Mouse (Mus musculus) heart, adult 2 months (tissue): ENCODE data around the gene Foxo1. TPM values are rescaled to one million over a fixed set of nuclear protein-coding genes. Genes with fewer than 3 reads are reported as not detected.

Experiments used
- DNase-seq, 2 experiments: peaks; one replicate each; pipeline ENCODE4 v3.0.0; 2021
- H3K27ac ChIP-seq: fragments of 200-600 bp; 2 replicates; pipeline ENCODE4 v1.8.1; 2022
- H3K27me3 ChIP-seq: fragments of 200-500 bp; 2 replicates; pipeline ENCODE4 v1.6.1; 2012; ENCODE audit warnings: mild to moderate bottlenecking, low read length, inconsistent platforms, mixed read lengths; ENCODE audit not compliant: control insufficient read depth, insufficient read depth
- H3K36me3 ChIP-seq: fragments of 200-500 bp; 2 replicates; pipeline ENCODE4 v1.6.1; 2012; ENCODE audit warnings: low read length, inconsistent platforms; ENCODE audit not compliant: control insufficient read depth, insufficient read depth
- H3K4me1 ChIP-seq: fragments of 200-500 bp; 2 replicates; pipeline ENCODE4 v1.6.1; 2011; ENCODE audit warnings: low read length; ENCODE audit not compliant: control insufficient read depth, insufficient read depth
- H3K4me3 ChIP-seq: fragments of 200-600 bp; 2 replicates; pipeline ENCODE4 v1.8.1; 2022
- H3K79me2 ChIP-seq: fragments of 200-500 bp; replicated peaks from 2 replicates; pipeline ENCODE4 v1.6.1; 2012; ENCODE audit warnings: mild to moderate bottlenecking, inconsistent platforms, low read length, moderate library complexity, mixed read lengths; ENCODE audit not compliant: control insufficient read depth, insufficient read depth
- H3K9ac ChIP-seq: fragments of 200-500 bp; 2 replicates; pipeline ENCODE4 v1.6.1; 2012; ENCODE audit warnings: low read depth, mild to moderate bottlenecking, control low read depth, inconsistent platforms, low read length, mixed read lengths
- CTCF ChIP-seq: fragments of 200-600 bp; IDR thresholded peaks from 2 replicates; pipeline ENCODE4 v1.8.1; 2022; ENCODE audit warnings: antibody characterized with exemption, mild to moderate bottlenecking, moderate library complexity
- EP300 ChIP-seq: fragments of 200-500 bp; IDR thresholded peaks from 2 replicates; pipeline ENCODE4 v1.6.1; 2011; ENCODE audit warnings: low read depth, low read length, control low read depth; ENCODE audit not compliant: insufficient read depth
- POLR2A ChIP-seq: fragments of 200-500 bp; IDR thresholded peaks from 2 replicates; pipeline ENCODE4 v1.6.1; 2011; ENCODE audit warnings: mild to moderate bottlenecking, low read depth, low read length, control low read depth; ENCODE audit not compliant: insufficient read depth
- WGBS: fragments of 180-500 bp; shearing (Covaris S2); methylation state at CpG from one replicate; pipeline ENCODE4 v1.1.7; 2018; 5-methylcytosine and 5-hydroxymethylcytosine counted together
- intact Hi-C: fragments of 180-260 bp; cut with DNase I; formaldehyde crosslinking; loops from one replicate; pipeline ENCODE4 v1.15.1; 2025
- polyA plus RNA-seq: library from polyadenylated mRNA; depleted of rRNA; stranded (reverse); fragments of >200 nt; gene quantifications from 2 replicates; pipeline ENCODE4 v1.2.3, GENCODE M21; 2012
- total RNA-seq, 2 experiments: library from RNA; stranded (reverse); gene quantifications; 2 replicates each; pipeline ENCODE4 v1.2.3; 2021

The Foxo1 gene
- total and polyA plus RNA-seq, 3 experiments: 7.7 to 12.9 (median 12.2) TPM

GRCm38 (mm10) chr3:52280681-52281080, 12.5 kb downstream of the Foxo1 start:
- H3K27ac ChIP-seq: no peak overlapping the region
- intact Hi-C loops: no loop called here
- H3K4me1 ChIP-seq: peaks cover 7% of the 10 kb centered on the region
- no peak overlapping the region for H3K9ac ChIP-seq
- no peak for TF ChIP-seq POLR2A
- TF ChIP-seq CTCF: no peak
- no peak for TF ChIP-seq EP300
- no peak overlapping the region for H3K4me3 ChIP-seq
- WGBS: 80% methylated on average over 1 of the region's 1 CpGs
- no peaks in the 10 kb centered on the region for H3K27me3 ChIP-seq
- H3K36me3 ChIP-seq: peaks cover 14% of the 10 kb centered on the region
- DNase-seq: no peak
- peaks cover 11% of the 10 kb centered on the region for H3K79me2 ChIP-seq

- peaks cover 7% of the 10 kb centered on the region for H3K4me1 ChIP-seq
- DNase-seq: no peak
- intact Hi-C loops: no loop called here
- TF ChIP-seq POLR2A (no peak), EP300 (no peak), CTCF (no peak)
- no peak overlapping the region for H3K27ac ChIP-seq
- H3K27me3 ChIP-seq: no peaks in the 10 kb centered on the region
- H3K4me3 ChIP-seq: no peak overlapping the region
- 81% methylated on average over 3 of the region's 3 CpGs for WGBS
- peaks cover 11% of the 10 kb centered on the region for H3K79me2 ChIP-seq
- peaks cover 11% of the 10 kb centered on the region for H3K36me3 ChIP-seq
- no peak overlapping the region for H3K9ac ChIP-seq
These were observed 13.7 kb downstream of the Foxo1 start for GRCm38 (mm10) chr3:52281882-52282281.

DNA sequence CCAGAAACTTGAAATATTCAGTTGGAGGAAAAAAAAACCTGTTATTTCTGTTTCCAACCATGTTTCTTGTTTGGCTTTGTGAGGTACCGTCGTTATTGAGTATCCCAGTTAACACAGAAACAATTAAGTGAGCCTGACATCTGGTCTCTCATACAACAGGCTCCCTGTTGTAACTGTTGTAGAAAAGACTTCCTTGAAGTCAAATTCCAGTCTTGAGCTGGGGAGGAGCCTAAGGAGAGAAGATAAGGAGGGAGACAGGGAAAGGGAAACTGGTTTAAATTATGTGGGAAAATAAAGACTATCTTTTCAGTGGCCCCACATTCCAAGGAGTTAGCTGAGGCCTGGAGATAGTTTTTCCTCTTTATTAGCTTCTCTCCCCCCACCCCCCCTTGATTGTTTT, 14.2 kb downstream of the Foxo1 start:
- H3K27me3 ChIP-seq: no peaks in the 10 kb centered on the region

DNA sequence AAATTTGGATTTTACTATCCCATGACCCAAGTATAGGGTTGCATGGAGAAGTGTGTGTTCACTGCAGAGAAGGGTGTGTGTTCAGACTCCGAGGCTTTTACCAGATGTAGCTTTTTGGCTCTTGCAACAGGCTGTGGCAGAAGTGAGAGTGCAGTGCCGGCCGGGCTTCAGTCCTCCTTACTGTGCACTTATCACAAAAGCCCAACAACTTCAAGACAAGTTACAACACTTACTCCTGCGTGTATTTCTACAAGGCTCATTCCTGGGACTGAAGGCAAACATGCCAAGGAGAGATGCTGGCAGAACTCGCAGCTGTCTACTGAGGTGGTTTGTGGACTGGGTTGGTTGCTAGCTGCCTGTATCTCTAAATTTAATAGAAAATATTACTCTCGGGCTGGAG, 15.4 kb downstream of the Foxo1 start:
- DNase-seq: no peak
- Histone ChIP-seq H3K9ac (no peak overlapping the region), H3K36me3 (peaks cover 10% of the 10 kb centered on the region), H3K4me3 (no peak overlapping the region), H3K27ac (no peak overlapping the region), H3K79me2 (peaks cover 11% of the 10 kb centered on the region), H3K4me1 (peaks cover 11% of the 10 kb centered on the region), H3K27me3 (no peaks in the 10 kb centered on the region)
- TF ChIP-seq CTCF (no peak), POLR2A (no peak), EP300 (no peak)
- WGBS: 41% methylated on average over 6 of the region's 6 CpGs
- intact Hi-C loops: no loop called here

More for the DNA sequence above, 14.2 kb downstream of the Foxo1 start:
- no peak for TF ChIP-seq CTCF
- no peak for TF ChIP-seq POLR2A
- TF ChIP-seq EP300: no peak
- Histone ChIP-seq H3K4me3 (no peak overlapping the region), H3K9ac (no peak overlapping the region), H3K79me2 (peaks cover 11% of the 10 kb centered on the region), H3K4me1 (peaks cover 7% of the 10 kb centered on the region), H3K27ac (no peak overlapping the region), H3K36me3 (peaks cover 10% of the 10 kb centered on the region)
- intact Hi-C loops: no loop called here
- WGBS: 23% methylated on average over 2 of the region's 2 CpGs
- DNase-seq: no peak

DNA sequence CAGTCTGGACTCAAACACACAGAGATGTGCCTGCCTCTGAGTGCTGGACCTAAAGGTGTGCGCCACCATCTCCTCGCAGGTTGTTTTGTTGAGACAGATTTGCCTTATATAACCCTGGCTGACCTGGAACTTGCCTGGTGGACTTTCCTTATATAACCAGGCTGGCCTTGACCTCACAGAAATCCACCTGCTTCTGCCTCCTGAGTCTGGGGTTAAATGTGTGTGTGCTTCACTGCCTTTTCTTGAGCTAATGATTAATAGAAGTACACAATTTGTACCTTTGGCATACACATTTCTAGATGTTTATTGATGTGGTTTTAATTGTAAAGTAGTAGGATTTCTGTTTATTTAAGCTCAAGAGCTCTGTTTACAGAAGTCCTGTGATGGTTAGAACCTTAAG, 22.7 kb downstream of the Foxo1 start:
- 0 out of 2 replicates have a peak, but pooled peaks cover 3% of the 10 kb centered on the region for H3K36me3 ChIP-seq
- no peak overlapping the region for H3K9ac ChIP-seq
- H3K4me1 ChIP-seq: peaks cover 19% of the 10 kb centered on the region
- TF ChIP-seq POLR2A (no peak), EP300 (no peak), CTCF (no peak)
- H3K27ac ChIP-seq: no peak overlapping the region
- intact Hi-C loops: no loop called here
- H3K27me3 ChIP-seq: no peaks in the 10 kb centered on the region
- no peak overlapping the region for H3K4me3 ChIP-seq
- 93% methylated on average over 2 of the region's 2 CpGs for WGBS
- peaks cover 15% of the 10 kb centered on the region for H3K79me2 ChIP-seq
- no peak for DNase-seq

DNA sequence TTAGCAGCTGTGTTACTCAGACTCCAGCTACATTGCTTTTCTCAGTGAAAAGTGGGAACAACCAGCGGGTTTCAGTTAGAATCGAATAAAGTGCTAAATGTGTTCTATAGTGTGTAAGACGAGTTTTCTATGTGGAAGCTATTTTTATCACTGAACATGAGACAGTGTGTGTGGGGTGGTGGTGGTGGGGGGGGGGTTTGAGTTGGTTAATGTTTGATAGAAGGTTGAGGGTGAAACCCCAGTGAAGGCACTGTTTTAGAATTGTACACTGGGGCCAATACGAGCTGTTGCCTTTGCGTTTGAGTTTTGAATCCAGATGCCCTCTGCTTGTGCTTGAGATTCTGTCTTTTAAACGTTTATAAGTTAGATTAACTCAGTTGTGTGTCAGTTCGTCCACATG, 24.4 kb downstream of the Foxo1 start:
- Histone ChIP-seq H3K27ac (no peak overlapping the region), H3K36me3 (0 out of 2 replicates have a peak, but pooled peaks cover 3% of the 10 kb centered on the region), H3K4me1 (peaks cover 23% of the 10 kb centered on the region), H3K4me3 (no peak overlapping the region), H3K27me3 (no peaks in the 10 kb centered on the region), H3K9ac (no peak overlapping the region), H3K79me2 (peaks cover 15% of the 10 kb centered on the region)
- no peak for TF ChIP-seq POLR2A
- TF ChIP-seq CTCF: no peak
- no peak for TF ChIP-seq EP300
- no peak for DNase-seq
- intact Hi-C loops: no loop called here
- 61% methylated on average over 7 of the region's 7 CpGs for WGBS
